In the genomic region with DNA sequence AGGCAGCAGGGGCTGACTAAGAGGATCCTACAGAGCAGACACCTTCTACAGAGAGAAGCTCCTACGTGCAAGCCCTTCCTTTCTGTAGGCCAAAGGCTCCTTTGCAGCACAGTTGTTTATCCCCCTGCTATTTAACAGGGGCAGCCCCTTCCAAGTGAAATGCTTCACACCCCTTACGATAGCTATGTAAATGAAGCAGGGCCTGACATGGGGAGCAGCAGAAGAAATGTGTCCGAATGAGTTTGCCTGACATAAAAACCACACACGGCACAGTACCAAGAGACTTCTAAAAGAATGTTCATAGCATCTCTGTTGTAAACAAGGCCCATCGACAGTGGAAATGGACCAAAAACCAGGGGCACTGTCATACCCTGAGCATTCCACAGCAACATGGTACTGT, we compare ENCODE assay signal across 14 mouse cellular contexts.
"Had no signal": no experiment of that assay in that cellular context is flagged by ENCODE, and none has a peak within 500 bp of the region (broad histone marks: within the 10 kb centered on the region; RNA-seq: fewer than 3 reads in every experiment).

No protein-coding gene starts in this region.

- H3K9me3 ChIP-seq: midbrain, embryonic 10.5 days; midbrain, embryonic 12.5 days; midbrain, embryonic 15.5 days; neural tube, embryonic 12.5 days; stomach, embryonic 15.5 days had no signal

- ATAC-seq: midbrain, embryonic 15.5 days had no signal

- H3K27ac ChIP-seq: midbrain, embryonic 10.5 days; midbrain, embryonic 12.5 days; midbrain, embryonic 15.5 days; neural tube, embryonic 12.5 days; stomach, embryonic 15.5 days; stomach, postnatal 0 days had no signal

- H3K9ac ChIP-seq: lung, embryonic 14.5 days; midbrain, embryonic 12.5 days; midbrain, embryonic 15.5 days; neural tube, embryonic 12.5 days; stomach, embryonic 15.5 days had no signal

- H3K36me3 ChIP-seq: midbrain, embryonic 15.5 days; stomach, embryonic 15.5 days had no signal

- H3K4me2 ChIP-seq: lung, embryonic 14.5 days; midbrain, embryonic 12.5 days; midbrain, embryonic 15.5 days; neural tube, embryonic 12.5 days; stomach, embryonic 15.5 days had no signal

- H3K27me3 ChIP-seq: midbrain, embryonic 12.5 days; midbrain, embryonic 15.5 days; neural tube, embryonic 12.5 days; stomach, embryonic 15.5 days had no signal

- DNase-seq: lung, adult 18-20 months; lung, embryonic 14.5 days; lung, postnatal 10 days; lung, postnatal 4 days; right cerebral cortex, postnatal 14 days; thymus, adult 2 months; thymus, postnatal 14 days; thymus, postnatal 36 days had no signal

- H3K4me1 ChIP-seq: midbrain, embryonic 12.5 days; stomach, embryonic 15.5 days had no signal

- H3K4me3 ChIP-seq: midbrain, embryonic 10.5 days; midbrain, embryonic 12.5 days; midbrain, embryonic 15.5 days; neural tube, embryonic 12.5 days; stomach, embryonic 15.5 days had no signal
